Mouse (Mus musculus) embryo, embryonic 10 days (tissue): Measurements from ENCODE around the gene Olfr934.

Source experiments
- DNase-seq: peaks from one replicate; pipeline ENCODE4 v3.0.0-alpha.2; 2015; ENCODE audit warnings: low spot score

Olfr934 gene

GRCm38 (mm10) chr9:38988215-38988614 is at the start of gene Olfr934:
Olfr934 (minus strand) TSS chr9:38988315.
- no peak for DNase-seq

GRCm38 (mm10) chr9:39023277-39023676 is 35.2 kb upstream of the Olfr934 start, which contains the start of gene Olfr146:
Olfr146 (minus strand) TSS chr9:39023377.
- DNase-seq, result no peak

- DNase-seq, result no peak
Observed at GRCm38 (mm10) chr9:38999583-38999982, 11.5 kb upstream of the Olfr934 start, which contains the start of gene Olfr935. Olfr935 (minus strand) TSS chr9:38999683.

- DNase-seq, result no peak
Observed at GRCm38 (mm10) chr9:38972013-38972412, 16.1 kb downstream of the Olfr934 start, which contains the start of gene Olfr933. Olfr933 (plus strand) TSS chr9:38972313.

GRCm38 (mm10) chr9:38954124-38954416 is 34.0 kb downstream of the Olfr934 start:
- DNase-seq, result peak; percentile 23

- no peak for DNase-seq
Observed at GRCm38 (mm10) chr9:38953401-38954123, 34.6 kb downstream of the Olfr934 start.
